Mouse (Mus musculus): ENCODE results near the gene Svs3a.
"Not testable (repeated sequence)": the region's sequence is repeated elsewhere in the genome, so short reads cannot be mapped to it uniquely, and the experiment has no call there.

Svs3a gene

DNA sequence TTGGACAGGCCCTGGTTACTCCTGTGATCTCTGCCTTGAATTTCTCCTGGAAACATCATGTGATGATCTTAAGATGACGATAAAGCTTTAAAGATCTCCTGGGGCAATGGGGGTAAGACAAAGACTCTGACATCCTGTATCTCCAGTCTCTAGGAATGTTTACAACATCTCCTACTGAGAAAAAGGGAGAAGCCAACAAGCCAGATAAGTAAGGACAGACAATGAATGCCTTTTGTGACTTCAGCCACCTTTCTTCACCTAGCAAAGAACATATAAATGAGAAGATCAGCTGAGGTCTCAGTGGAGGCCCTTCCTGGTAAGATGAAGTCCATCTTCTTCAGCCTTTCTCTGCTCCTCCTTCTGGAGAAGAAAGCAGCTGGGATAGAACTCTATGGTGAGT lies at the start of gene Svs3a:
TSS of gene Svs3a (plus strand) at position 301 of the 400 bp plus-strand sequence.
- not testable (repeated sequence) for DNase-seq

DNA sequence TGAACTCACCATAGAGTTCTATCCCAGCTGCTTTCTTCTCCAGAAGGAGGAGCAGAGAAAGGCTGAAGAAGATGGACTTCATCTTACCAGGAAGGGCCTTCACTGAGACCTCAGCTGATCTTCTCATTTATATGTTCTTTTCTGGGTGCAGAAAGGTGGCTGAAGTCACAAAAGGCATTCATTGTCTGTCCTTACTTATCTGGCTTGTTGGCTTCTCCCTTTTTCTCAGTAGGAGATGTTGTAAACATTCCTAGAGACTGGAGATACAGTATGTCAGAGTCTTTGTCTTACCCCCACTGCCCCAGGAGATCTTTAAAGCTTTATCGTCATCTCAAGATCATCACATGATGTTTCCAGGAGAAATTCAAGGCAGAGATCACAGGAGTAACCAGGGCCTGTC lies 32.5 kb upstream of the Svs3a start, which contains the start of gene Svs3b:
TSS of gene Svs3b (minus strand) at position 101 of the 400 bp plus-strand sequence.
- not testable (repeated sequence) for DNase-seq

DNA sequence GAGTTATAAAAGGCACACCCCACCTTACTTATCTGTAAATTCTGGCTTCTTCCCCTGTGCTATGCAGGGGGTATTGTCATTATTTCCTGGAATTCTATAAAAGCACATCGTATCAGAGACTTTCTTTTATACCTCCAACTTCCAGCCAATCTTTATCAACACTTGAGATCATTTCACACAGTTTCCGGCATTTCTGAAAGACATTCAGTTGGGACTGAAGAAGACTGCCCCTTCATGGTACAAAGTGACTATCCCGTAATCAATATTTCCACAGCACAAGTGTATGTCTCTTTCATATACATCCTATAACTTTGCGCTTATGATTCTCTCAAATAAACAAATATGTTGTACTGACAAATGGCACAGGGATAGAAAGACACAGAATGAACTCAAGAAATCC lies 10.7 kb upstream of the Svs3a start, which contains the start of gene Svs4:
TSS of gene Svs4 (minus strand) at position 101 of the 400 bp plus-strand sequence.
- DNase-seq, result no peak

DNA sequence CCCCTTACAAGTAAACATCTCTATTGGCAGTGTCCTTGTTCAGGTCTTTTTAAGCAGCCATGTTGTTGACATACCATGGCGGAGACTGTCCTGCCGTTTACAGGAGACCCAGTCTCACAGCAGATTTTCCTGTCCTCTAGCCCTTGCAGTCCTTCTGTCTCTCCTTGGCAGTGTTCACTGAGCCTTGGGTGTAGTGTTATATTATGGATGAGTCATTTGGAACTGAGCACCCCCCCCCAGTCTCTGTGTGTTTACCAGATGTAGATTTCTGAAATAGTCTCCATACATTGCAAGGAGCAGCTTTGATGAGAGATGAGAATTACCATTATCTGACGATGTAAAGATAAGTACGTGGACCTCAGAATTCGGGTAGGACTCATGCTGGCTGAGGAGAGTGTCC lies 23.5 kb downstream of the Svs3a start:
- no peak for DNase-seq

DNA sequence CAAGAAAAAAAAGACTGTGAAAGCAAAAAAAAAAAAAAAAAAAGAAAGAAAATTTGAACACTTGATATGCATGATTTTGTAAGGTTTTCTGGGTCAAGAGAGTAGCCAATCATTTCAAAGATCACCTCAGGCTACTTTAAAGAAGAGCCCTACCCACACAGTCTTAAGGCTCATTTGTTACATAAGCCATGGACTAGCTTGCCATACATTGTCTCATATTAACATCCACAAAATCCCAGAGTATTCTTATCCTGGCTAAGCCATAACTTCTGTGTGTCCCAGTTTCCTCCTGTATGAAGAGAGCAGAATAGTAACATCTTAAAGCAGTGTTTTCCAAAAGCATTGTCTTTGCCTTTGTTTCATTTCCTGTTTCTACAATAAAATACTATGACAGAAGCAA lies 26.4 kb downstream of the Svs3a start:
- not testable (repeated sequence) for DNase-seq

DNA sequence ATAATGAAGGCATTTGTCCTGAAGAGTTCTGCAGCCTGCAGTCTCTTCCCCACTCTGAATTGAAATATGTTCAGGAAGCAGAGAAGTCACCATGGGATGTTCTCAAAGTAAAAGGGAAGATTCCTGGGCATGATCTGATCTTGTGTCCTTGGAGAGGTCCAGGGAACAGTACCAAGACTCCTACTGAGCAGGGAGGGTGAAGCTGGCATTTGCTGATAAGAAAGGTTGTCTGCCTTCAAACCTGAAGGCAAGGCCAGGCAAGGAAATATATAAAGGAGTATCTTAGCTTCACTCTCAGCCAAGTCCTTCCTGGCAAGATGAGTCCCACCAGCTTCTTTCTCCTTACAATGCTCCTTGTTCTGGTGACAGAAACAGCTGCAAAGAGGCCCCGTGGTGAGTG lies 27.4 kb downstream of the Svs3a start, which contains the start of gene Svs6:
TSS of gene Svs6 (plus strand) at position 301 of the 400 bp plus-strand sequence.
- not testable (repeated sequence) for DNase-seq

DNA sequence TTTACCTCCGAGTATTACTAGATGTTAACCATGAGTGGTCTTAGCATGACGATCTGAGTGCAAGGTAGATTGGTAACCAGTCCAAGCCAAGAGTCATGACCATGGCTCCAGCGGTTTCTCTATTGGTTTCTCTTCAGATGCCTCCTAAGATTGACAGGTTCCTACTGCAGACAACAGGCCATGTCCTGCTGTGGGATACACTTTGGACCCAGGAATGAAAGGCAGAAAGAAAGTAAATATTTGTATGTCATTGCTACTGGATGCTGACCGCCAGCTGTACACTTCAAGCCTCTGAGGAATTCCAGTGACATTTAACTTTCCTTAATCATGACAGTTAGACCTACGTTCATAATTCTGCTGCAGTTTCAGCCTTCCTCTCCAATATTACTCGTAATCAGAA lies 31.9 kb downstream of the Svs3a start:
- no peak for DNase-seq

DNA sequence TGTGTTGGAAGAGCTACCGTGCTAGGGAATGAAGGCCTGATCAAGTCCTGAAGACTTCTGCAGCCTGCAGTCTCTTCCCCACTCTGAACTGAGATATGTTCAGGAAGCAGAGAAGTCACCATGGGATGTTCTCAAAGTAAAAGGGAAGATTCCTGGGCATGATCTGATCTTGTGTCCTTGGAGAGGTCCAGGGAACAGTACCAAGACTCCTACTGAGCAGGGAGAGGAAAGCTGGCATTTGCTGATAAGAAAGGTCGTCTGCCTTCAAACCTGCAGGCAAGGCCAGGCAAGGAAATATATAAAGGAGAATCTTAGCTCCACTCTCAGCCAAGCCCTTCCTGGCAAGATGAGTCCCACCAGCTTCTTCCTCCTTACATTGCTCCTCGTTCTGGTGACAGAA lies 43.4 kb downstream of the Svs3a start, which contains the start of gene Svs5:
TSS of gene Svs5 (plus strand) at position 301 of the 400 bp plus-strand sequence.
- not testable (repeated sequence) for DNase-seq

Data from kidney, adult 18-20 months (tissue).